Mouse (Mus musculus) thymus, postnatal 36 days (tissue): ENCODE measurements around the gene Pym1.
"Not testable (repeated sequence)": the region's sequence is repeated elsewhere in the genome, so short reads cannot be mapped to it uniquely, and the experiment has no call there.

ENCODE experiments used
- DNase-seq, 2 experiments: peaks; one replicate each; pipeline ENCODE4 v3.0.0; 2022; ENCODE audit warnings: mixed read lengths in 2 of 2

Pym1 gene

DNA sequence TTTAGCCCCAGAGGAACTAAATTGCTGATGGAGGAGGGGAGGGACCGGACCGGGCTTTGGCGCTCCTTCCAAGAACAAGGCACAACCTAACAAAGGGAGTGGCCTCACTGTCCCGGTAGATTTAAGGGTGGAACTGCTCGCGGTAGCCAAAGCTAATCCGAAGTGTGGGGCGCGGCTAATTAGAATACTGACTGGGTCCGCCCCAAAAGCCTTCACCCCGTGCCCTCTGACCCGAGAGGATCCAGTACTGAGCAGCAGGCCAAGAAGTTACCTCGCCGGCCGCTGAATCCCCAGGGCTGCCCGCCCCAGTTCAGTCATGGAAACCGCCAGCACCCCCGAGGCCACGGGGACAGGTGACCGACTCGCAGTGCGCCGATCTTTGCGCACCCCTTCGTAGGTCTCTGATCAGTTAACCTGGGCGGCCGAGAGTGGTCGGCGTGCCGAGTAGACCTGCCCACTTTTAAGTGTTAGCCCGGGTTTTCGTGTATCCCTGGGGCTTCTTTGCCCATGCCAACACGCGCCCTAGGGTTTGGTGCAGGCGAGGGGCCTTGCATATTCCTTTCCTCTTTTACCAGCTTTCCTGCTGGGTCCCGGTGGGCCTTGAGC, at the start of gene Pym1:
TSS of gene Pym1 (plus strand) at position 244 of the 606 bp plus-strand sequence.
- DNase-seq = peak; percentile 72 to 76

DNA sequence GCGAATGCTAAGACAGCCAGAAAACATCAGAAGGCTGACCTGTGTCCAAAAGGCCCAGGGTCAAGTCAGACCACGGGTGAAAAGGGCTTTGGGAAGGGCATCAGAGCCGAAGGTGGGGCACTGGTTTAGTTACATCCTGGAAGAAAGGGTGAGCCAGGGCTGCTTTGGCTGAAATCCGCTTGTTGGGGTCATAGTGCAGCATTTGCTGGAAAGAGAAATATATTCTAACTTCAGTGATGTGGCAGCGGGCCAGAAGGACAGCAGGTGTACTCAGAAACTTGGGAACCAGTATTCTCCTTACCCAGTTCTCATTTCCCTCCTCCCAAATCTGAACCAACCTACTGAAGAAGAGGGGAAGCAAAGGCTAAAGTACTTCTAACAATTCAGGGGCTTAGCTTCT, 48.7 kb upstream of the Pym1 start:
- DNase-seq = no peak

DNA sequence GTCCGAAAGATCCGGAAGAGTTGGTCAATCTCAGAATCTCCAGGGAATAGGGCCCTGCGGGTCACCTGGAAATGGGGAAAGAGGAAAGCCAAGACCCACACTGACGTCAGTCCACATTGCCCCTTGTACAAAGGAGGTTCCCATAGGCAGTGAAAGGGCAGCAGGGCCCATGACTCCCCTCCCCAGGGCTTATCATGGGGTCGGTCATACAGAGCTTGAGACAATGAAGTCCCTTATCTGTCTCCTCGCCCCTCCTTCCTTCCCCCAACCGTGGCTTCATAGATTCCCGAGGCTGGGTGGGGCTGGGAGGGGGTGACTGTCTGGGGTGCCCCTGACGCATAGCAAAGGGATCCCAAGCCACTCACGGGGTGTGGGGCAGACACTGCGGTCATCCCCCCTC, 48.1 kb upstream of the Pym1 start:
- no peak for DNase-seq

DNA sequence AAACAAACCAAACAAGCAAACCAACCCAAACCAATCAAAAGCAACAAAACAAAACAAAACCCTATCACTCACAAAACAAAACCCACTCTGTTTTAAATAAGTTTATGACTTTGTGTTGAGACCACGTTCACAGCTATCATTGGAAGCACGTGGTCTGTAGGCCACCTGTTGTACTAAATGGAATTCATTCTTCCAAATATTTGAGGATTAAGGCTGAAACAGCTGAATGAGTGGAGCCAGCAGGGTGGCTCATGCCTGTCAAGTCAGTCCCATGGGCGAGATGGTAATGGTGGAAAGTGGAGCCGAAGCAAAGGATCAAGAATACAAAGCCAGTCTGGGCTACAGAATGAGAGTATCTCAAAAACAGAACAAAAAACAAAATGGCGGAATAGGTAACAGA, 47.0 kb upstream of the Pym1 start:
- DNase-seq = no peak

DNA sequence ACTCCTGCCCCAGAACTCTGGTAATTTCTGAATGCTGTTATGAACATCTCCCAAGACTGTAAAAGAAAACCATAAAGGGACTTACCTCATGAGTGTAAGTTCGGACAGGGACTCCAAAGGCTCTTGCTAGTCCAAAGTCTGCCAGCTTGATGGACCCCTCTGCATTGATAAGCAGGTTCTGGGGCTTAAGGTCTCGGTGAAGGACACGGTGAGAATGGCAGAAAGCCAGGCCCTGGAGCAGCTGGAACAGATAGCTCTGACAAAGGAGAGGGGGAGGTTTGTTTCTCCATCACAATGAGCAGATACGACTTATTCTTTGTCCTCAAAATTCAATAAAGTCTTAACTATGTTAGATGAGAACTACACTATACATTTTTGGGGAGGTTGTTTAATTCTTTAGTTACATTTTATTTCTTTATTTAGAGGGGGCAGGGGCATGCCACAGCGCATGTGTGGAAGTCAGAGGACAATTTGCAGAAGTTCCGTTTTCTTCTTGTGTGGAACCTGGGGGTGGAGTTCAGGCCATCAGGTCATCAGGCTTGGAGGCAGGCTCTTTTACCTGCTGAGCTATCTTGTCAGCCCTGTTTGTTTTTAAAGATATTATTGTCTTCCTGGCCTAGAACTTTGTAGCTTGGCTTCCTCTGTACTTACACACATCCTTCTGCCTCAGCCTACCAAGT, 45.2 kb upstream of the Pym1 start:
- no peak for DNase-seq

DNA sequence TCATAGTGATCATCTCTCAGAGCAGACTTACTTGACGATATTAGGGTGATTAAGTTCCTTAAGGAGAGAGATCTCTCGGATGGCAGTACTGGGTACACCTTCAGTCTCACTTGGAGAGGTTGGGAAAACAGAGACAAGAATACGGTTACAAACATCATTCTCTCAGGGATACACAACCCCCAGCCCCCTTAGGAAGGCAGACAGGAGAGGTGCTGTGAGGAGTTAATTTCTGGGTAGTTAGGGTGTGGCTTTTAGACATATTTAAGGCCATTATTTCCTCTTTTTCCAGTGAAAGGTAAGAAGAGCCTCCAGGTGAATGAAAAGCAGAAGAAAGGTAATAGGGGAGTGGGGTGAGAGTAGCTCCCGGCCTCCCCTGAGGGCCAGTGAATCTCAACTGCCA, 43.8 kb upstream of the Pym1 start, which contains the start of gene Pmel:
TSS of gene Pmel (plus strand) at position 301 of the 400 bp plus-strand sequence.
- no peak for DNase-seq

DNA sequence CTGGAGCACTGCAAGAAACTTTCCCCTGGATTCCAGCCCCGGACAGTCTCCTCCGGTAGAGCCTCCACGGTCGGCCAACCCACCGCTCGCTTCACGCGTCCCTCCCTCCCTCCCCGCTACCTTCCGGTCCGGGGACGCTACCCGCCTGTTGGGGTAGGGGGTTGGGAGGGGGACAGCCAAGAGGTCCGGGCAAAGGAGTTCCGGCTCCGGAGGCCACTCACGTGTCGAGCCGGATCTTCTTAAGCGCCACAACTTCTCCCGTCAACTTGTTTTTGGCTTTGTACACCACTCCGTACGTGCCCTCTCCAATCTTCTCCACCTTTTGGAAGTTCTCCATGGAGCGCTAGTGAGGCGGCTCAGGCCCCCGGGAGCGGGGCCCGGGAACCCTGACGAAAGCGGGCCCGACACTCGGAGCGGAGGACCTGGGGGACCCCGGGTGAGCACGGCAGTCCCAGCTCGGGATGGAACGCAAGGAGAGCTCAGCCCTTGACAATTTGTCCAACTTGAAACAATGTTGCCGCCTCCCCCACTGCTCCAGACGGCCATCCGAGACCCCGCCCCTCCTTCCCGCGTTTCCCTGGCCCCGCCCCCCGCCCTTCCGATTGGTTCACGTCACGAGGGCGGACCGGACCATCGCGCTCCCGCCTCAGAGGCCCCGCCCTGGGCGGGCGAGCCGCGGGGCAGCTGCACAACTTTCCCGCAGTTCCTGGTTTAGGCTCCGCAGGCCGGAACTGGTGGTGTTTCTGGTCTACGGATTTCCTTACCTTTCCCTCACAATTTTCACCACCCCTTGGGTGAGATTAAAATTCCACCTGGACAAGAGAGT, 43.0 kb upstream of the Pym1 start, which contains the start of gene Cdk2:
TSS of gene Cdk2 (minus strand) at position 541 of the 826 bp plus-strand sequence.
- DNase-seq = peak; percentile 92 to 94

DNA sequence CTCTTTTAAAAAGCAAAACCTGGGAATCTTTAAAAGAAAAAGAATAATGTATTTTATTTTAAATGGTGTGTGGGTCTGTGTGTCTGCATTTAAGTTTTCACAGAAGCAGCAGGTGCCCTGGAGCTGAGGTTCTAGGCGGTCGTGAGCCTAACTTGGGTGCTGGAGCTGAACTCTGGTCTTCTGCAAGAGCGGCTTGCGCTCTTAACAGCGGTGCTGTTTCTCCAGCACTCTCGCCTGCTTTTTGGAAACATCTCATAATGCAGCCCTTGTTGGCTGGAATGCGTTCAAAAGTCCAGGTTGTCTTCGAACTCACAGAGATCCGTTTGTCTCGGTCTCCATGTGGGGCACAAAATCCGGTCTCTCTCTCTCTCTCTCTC, 42.4 kb upstream of the Pym1 start:
- peak in 1 of 2 experiments; percentile 41 for DNase-seq

DNA sequence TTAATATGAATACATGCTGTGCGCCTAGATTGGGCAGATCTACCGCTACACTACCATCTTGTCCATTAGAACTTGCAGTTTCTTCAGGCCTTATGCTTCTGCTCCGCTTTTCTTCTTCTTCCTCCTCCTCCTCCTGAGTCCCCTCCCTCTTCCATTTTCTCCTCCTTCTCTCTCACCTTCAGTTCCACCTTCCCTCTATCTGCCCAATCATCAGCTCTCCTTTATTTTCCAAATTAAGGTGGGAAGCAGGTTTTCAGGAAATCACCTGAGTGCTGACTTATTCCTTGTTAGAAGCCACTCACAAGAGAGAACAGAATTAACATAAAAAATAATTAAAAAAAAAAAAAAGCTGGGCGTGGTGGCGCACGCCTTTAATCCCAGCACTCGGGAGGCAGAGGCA, 36.4 kb upstream of the Pym1 start:
- DNase-seq = not testable (repeated sequence)

DNA sequence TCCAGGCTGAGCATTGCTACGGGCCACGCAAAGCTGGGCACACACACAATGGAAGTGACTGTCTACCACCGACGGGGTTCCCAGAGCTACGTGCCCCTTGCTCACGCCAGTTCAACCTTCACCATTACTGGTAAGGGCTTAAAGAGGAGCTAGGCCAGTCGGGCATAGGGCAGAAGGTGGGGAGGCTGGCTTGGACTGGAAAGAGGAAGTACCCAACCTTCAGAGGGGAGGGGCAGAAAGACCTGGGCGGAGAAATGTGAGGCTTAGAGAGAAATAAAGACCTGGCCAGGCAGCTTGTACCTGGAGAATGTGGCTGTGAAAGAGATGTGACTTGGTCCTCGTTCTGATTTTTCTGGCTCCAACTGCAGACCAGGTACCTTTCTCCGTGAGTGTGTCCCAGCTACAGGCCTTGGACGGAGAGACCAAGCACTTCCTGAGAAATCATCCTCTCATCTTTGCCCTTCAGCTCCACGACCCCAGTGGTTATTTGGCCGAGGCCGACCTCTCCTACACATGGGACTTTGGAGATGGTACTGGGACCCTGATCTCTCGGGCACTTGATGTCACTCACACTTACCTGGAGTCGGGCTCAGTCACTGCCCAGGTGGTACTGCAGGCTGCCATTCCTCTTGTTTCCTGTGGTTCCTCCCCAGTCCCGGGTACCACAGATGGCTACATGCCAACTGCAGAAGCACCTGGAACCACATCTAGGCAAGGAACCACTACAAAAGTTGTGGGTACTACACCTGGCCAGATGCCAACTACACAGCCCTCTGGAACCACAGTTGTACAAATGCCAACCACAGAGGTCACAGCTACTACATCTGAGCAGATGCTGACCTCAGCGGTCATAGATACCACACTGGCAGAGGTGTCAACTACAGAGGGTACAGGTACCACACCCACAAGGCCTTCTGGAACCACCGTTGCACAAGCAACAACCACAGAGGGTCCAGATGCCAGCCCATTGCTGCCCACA, 31.8 kb upstream of the Pym1 start:
- DNase-seq = peak; percentile 69 to 84

DNA sequence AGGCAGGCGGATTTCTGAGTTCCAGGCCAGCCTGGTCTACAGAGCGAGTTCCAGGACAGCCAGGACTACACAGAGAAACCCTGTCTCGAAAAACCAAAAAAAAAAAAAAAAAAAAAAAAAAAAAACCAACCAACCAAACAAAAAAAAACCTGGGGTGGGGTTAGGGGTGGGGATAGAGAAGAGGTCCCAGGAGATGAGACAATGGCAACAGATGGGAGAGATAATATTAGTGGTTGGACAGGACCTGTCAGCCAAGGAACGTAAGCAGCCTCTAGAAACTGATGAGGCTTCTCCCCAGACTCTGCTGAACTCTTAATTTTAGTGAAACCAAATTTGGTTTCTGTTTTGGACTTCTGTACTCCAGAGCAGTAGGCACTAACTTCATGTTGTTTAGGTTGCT, 22.2 kb upstream of the Pym1 start:
- not testable (repeated sequence) for DNase-seq

DNA sequence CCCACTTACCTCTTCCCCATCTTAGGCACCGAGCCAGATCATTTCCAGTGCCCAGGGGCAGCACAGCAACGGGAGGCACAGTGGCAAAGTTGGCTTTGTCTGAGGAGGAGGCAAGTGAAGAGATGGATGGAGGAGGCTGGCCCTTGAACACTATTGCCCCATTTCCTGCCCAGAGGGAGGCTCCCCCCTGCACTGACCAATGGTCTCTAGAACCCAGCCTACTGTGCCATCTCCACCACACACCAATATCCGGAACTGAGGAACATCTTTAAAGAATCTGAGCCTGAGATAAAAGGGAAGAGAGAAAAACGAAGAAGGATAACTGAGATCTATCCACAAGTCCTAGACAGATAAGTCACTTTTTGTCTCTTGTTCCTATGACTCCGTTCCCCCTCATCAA, 19.6 kb upstream of the Pym1 start:
- DNase-seq = no peak

DNA sequence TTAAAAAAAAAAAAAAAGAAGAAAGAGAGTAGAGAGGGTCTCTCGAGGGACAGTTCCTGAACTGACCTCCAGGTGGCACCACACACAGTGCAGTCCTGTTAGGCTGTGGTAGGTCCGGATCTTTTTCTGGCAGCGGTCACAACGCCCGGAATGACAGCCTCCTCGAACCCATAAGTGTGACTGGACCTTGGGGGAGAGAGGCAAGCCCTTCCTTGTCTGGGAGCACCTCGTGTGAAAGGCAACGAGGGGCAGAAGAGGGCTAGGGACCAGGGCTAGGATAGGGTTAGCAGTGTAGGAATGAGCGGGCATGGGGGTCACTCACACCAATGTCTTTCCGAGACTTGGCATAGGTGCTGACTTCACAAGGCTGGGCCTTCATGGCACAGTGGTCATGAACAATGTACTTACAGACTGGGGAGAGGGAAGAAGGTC, 16.7 kb upstream of the Pym1 start:
- peak; percentile 67 to 71 for DNase-seq

DNA sequence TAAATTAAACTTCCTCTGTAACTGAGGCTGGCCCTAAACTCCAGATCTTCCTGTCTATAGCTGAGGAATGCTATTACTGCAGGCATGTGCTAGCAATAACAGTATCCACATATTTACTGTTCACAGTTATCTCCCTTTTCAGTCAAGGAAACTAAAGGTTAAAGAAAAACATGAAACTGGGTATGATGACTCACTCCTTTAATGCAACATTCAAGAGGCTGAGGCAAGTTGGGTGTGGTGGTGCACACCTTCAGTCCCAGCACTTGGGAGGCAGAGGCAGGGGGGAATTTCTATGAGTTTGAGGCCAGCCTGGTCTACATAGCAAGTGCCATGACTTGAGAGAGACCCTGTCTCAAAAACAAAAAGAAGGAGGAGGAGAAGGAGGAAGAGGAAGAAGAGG, 15.7 kb upstream of the Pym1 start:
- DNase-seq = no peak

DNA sequence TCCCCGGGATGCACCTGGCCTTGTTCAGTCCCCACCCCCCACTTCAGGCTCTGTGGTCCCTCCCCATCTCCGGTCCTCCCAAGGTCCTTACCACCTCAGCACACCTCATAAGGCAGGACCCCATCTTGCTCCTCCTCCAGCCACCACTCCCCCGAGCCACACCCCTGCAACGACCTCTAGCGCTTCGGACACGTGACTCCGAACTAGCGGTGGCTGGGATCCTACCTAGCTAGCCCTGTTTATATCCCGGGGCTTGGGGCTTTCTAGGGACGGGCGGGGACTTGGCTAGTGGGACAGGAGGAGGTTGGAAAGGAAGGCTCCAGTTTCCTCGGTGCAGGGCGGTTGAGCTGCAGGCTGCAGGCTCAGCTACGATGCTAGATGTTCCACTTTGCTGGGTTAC, 10.3 kb upstream of the Pym1 start:
- DNase-seq = no peak

DNA sequence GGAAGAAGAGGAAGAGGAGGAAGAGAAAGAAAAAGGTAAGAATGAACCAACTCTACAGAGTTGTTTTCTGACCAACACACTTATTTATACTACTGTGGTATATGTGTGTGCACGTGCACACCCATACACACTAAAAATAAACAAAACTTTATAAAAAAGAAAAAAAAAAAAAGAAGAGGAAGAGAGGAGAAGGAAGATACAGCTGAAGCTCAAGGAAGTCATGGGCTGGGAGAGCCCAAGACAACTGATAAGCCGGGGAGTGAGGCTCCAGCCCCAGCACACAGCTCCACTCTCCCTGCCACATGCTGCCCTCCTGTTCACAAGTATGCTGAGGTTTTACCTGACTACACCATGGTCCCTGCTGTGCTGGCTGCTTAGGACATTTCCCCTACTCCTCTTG, 7.4 kb upstream of the Pym1 start:
- DNase-seq = no peak

DNA sequence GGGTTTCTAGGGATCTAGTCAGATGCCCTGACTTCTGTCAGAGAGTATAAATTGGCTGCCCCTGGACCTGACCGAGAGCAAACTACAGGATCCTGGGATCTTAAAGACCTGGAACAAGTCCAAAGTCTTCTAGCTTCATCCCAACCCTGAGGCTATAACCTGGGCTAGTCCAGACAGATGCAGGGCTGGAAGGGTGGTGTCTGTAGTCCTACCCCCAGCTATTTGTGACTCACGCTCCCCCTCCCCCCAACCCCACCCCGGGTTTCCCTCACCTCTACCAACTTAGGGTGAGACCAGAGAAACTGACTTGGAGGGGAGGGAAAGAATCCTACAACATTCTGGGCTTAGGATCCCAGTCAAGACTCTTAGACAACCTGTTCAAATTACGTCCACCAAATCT, 5.1 kb upstream of the Pym1 start:
- DNase-seq = no peak

DNA sequence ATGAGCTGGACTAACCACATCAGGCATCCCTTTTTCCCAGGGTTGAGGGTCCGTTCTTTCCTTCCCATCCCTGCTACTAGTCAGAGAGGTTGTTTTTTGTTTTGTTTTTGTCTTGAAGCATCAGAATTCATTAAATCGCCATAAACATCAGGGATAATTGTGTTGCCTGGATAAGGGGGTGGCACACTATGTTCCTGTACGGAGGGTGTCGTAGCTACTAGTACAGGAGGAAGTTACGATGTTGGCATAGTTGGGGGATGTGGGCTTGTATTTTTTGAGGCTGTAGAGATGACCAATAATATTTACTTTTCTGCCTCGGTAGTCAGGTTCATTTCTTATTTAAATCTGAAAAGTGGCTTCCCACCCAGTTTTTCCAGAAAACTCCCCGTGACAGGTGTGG, 4.5 kb upstream of the Pym1 start:
- no peak for DNase-seq

DNA sequence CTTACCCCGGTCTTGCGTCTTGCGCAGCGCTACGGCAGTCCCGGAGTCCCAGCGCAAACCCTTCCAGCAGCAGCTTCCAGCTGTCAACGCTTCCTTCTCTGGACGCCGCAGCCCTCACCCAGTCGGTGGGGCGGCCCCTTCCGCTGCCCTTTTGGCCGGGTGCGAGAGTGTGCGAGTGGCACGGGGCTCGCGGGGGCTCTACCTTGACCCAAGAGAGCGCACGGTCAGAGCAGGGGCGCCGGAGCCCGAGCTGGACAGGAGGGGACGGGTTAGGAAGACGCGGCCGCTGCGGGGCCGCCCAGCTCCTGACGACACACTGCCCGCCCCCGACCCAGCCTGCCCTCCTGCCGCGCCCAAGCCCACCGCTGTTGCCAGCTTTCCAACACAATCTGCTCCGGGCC, 3.9 kb upstream of the Pym1 start:
- peak; percentile 70 to 75 for DNase-seq

DNA sequence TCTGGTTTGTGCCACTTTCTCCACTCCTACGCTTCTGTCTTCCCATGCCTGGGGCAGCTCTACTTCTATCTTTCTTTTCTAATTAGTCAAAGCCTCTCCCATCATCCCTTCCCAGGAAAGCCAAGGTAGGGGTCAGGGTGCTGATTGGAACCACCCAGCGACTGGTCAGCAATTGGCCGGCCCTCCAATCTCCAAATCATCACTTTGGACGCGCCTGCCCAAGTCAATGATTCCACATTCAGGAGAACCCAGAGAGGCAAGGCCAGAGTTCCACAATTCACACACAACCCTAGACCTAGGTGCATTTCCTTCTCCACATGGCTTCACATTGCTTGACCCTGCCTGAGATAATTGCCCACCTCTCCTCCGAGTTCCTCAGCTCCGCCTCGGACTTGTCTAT, 3.5 kb upstream of the Pym1 start:
- DNase-seq = no peak

DNA sequence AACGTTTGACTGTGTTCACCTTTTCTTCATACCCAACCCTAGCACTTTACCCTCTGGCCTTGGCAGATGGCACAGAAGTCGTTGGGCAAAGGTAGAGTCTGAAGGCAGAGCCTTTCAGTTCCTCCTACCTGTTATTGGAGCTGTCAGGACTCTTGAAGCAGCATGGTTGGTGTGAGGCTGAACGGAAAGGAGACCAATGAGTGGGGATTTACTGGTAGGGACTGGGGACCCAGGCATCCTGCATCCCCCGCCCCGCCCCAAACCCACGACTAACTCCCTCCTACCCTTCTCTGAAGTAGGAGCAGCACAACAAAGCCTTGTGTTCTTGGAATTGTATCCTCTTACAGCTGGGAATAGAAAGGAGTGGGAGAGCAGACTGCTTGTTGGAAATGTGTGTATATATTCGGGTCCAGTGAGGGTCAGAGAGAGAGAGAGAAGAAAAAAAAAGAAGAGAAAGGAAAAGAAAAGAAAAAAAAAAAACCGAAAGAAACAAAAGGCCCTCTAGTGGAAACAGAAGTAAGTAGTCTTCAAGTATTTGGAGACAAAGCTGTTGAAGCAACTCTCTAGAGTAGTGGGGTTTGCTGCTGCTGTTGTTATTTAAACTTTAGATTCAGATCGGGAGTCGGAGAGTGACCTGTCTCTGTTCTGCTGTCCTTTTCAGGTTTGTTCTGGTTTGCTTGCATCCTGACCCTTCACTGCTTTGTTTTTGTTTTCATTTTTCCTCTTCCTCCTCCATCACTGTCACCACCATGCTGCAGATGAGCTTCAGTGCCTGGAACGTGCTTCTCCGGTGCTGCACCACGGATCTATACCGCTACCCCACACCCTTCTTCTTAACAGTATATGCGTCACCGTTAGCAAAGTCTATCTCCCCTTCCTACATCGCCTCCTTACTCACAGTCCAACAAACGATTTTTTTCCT, 2.7 kb upstream of the Pym1 start, which contains the start of gene Dgka:
TSS of gene Dgka (minus strand) at position 176 of the 922 bp plus-strand sequence.
- DNase-seq = peak; percentile 82 to 84
